Mouse (Mus musculus): ENCODE measurements around the gene B3gnt8.
A peak's percentile ranks its signal among the peaks of the same experiment; 100 is the strongest.

B3gnt8 gene

GRCm38 (mm10) chr7:25666381-25666780 lies 39.9 kb downstream of the B3gnt8 start:
- DNase-seq = no peak

- DNase-seq = no peak
Observed at GRCm38 (mm10) chr7:25669158-25669557, 42.7 kb downstream of the B3gnt8 start.

- DNase-seq = no peak
Observed at GRCm38 (mm10) chr7:25669631-25670030, 43.2 kb downstream of the B3gnt8 start.

- no peak for DNase-seq
Observed at GRCm38 (mm10) chr7:25670096-25670495, 43.6 kb downstream of the B3gnt8 start.

GRCm38 (mm10) chr7:25671686-25672085 lies 45.2 kb downstream of the B3gnt8 start:
- no peak for DNase-seq

- no peak for DNase-seq
Observed at GRCm38 (mm10) chr7:25672442-25672841, 46.0 kb downstream of the B3gnt8 start.

GRCm38 (mm10) chr7:25674297-25674696 lies 47.8 kb downstream of the B3gnt8 start:
- DNase-seq = no peak

- no peak for DNase-seq
Observed at GRCm38 (mm10) chr7:25674719-25675300, 48.4 kb downstream of the B3gnt8 start, which contains the start of gene Tmem91. TSS of gene Tmem91 (minus strand) at chr7:25675166.

- DNase-seq = no peak
Observed at GRCm38 (mm10) chr7:25675405-25675804, 49.0 kb downstream of the B3gnt8 start.

GRCm38 (mm10) chr7:25676085-25676781 lies 49.8 kb downstream of the B3gnt8 start:
- no peak for DNase-seq

GRCm38 (mm10) chr7:25677013-25677412 lies 50.6 kb downstream of the B3gnt8 start:
- DNase-seq = no peak

- no peak for DNase-seq
Observed at GRCm38 (mm10) chr7:25679971-25680370, 53.5 kb downstream of the B3gnt8 start.

GRCm38 (mm10) chr7:25680514-25681258 lies 54.2 kb downstream of the B3gnt8 start, which contains the start of gene B9d2:
TSS of gene B9d2 (plus strand) at chr7:25680780.
- peak; percentile 98 for DNase-seq

GRCm38 (mm10) chr7:25681341-25682231 lies 55.1 kb downstream of the B3gnt8 start:
- DNase-seq = no peak

- peak; percentile 72 for DNase-seq
Observed at GRCm38 (mm10) chr7:25683474-25684180, 57.2 kb downstream of the B3gnt8 start.

GRCm38 (mm10) chr7:25684659-25685058 lies 58.2 kb downstream of the B3gnt8 start:
- DNase-seq = no peak
